Mouse (Mus musculus) left cerebral cortex, adult 11 months (tissue): ENCODE measurements around the gene Krt8.

Source experiments
- DNase-seq: peaks from one replicate; pipeline ENCODE4 v3.0.0; 2022; ENCODE audit warnings: low spot score

Gene Krt8

GRCm38 (mm10) chr15:101974083-101974845, 30.0 kb downstream of the Krt8 start:
- no peak for DNase-seq

GRCm38 (mm10) chr15:101973414-101974077, 30.7 kb downstream of the Krt8 start:
- peak; percentile 92 for DNase-seq

- no peak for DNase-seq
These were observed 33.7 kb downstream of the Krt8 start for GRCm38 (mm10) chr15:101970536-101970935.

GRCm38 (mm10) chr15:101966808-101967207, 37.5 kb downstream of the Krt8 start:
- no peak for DNase-seq

GRCm38 (mm10) chr15:101958891-101959290, 45.4 kb downstream of the Krt8 start:
- DNase-seq: no peak

GRCm38 (mm10) chr15:101954187-101954586, 50.1 kb downstream of the Krt8 start, which contains the start of gene Krt78:
TSS of gene Krt78 (minus strand) at chr15:101954287.
- DNase-seq: no peak

- no peak for DNase-seq
These were observed 51.4 kb downstream of the Krt8 start for GRCm38 (mm10) chr15:101952733-101953474.
